Mouse (Mus musculus): ENCODE results near the gene Pianp. TPM values are rescaled to one million over a fixed set of nuclear protein-coding genes. Genes with fewer than 3 reads are reported as not detected.

The Pianp gene
- total and polyA plus RNA-seq, 3 experiments = not detected

- Histone ChIP-seq H3K36me3 (replicated peaks) (no peaks in the 10 kb centered on the region), H3K4me3 (ENCODE audit: low read depth, low read length) (no peak overlapping the region), H3K27me3 (ENCODE audit: insufficient read depth, low read length) (peaks cover 50% of the 10 kb centered on the region), H3K4me1 (ENCODE audit: insufficient read depth, low read depth, low read length) (peaks cover 9% of the 10 kb centered on the region), H3K9me3 (replicated peaks) (peaks cover 10% of the 10 kb centered on the region)
- ATAC-seq (ENCODE audit: extremely low read depth, insufficient number of reproducible peaks, low FRiP score, poor library complexity, severe bottlenecking) (no peak), DNase-seq (ENCODE audit: low spot score) (no peak)
- TF ChIP-seq TAL1 (conservative IDR thresholded peaks at IDR 0.05; ENCODE audit: low read depth, low read length) = no peak
- TF ChIP-seq CTCF (IDR thresholded peaks at IDR 0.05; ENCODE audit: low read depth, low read length) = no peak
- TF ChIP-seq POLR2AphosphoS5 (IDR thresholded peaks at IDR 0.05; ENCODE audit: insufficient replicate concordance, low read depth, low read length) = no peak
- no peak for TF ChIP-seq GATA2 (IDR thresholded peaks at IDR 0.05; ENCODE audit: borderline replicate concordance, low read depth, low read length)
- no peak for TF ChIP-seq GATA1 (IDR thresholded peaks at IDR 0.05; ENCODE audit: borderline replicate concordance, low read length)
Observed at GRCm38 (mm10) chr6:124992241-124992640, 4.3 kb upstream of the Pianp start.

- H3K9me3 ChIP-seq (replicated peaks) = peaks cover 10% of the 10 kb centered on the region
- no peak for TF ChIP-seq TAL1 (conservative IDR thresholded peaks at IDR 0.05; ENCODE audit: low read depth, low read length)
- H3K36me3 ChIP-seq (replicated peaks) = no peaks in the 10 kb centered on the region
- no peak overlapping the region for H3K4me3 ChIP-seq (ENCODE audit: low read depth, low read length)
- peaks cover 12% of the 10 kb centered on the region for H3K4me1 ChIP-seq (ENCODE audit: insufficient read depth, low read depth, low read length)
- DNase-seq (ENCODE audit: low spot score) (no peak), ATAC-seq (ENCODE audit: extremely low read depth, insufficient number of reproducible peaks, low FRiP score, poor library complexity, severe bottlenecking) (no peak)
- H3K27me3 ChIP-seq (ENCODE audit: insufficient read depth, low read length) = peaks cover 61% of the 10 kb centered on the region
Observed at GRCm38 (mm10) chr6:124993365-124993764, 3.1 kb upstream of the Pianp start.

GRCm38 (mm10) chr6:124993876-124994275, 2.6 kb upstream of the Pianp start:
- peaks cover 10% of the 10 kb centered on the region for H3K9me3 ChIP-seq (replicated peaks)
- ATAC-seq (ENCODE audit: extremely low read depth, insufficient number of reproducible peaks, low FRiP score, poor library complexity, severe bottlenecking) (no peak), DNase-seq (ENCODE audit: low spot score) (no peak)
- no peak overlapping the region for H3K4me3 ChIP-seq (ENCODE audit: low read depth, low read length)
- no peaks in the 10 kb centered on the region for H3K36me3 ChIP-seq (replicated peaks)
- peaks cover 66% of the 10 kb centered on the region for H3K27me3 ChIP-seq (ENCODE audit: insufficient read depth, low read length)
- TF ChIP-seq POLR2AphosphoS5 (IDR thresholded peaks at IDR 0.05; ENCODE audit: insufficient replicate concordance, low read depth, low read length) (no peak), GATA1 (IDR thresholded peaks at IDR 0.05; ENCODE audit: borderline replicate concordance, low read length) (no peak), GATA2 (IDR thresholded peaks at IDR 0.05; ENCODE audit: borderline replicate concordance, low read depth, low read length) (no peak), TAL1 (conservative IDR thresholded peaks at IDR 0.05; ENCODE audit: low read depth, low read length) (no peak), CTCF (IDR thresholded peaks at IDR 0.05; ENCODE audit: low read depth, low read length) (no peak)
- peaks cover 12% of the 10 kb centered on the region for H3K4me1 ChIP-seq (ENCODE audit: insufficient read depth, low read depth, low read length)

- no peaks in the 10 kb centered on the region for H3K36me3 ChIP-seq (replicated peaks)
- TF ChIP-seq POLR2AphosphoS5 (IDR thresholded peaks at IDR 0.05; ENCODE audit: insufficient replicate concordance, low read depth, low read length) (no peak), TAL1 (conservative IDR thresholded peaks at IDR 0.05; ENCODE audit: low read depth, low read length) (no peak), CTCF (IDR thresholded peaks at IDR 0.05; ENCODE audit: low read depth, low read length) (no peak), GATA2 (IDR thresholded peaks at IDR 0.05; ENCODE audit: borderline replicate concordance, low read depth, low read length) (no peak), GATA1 (IDR thresholded peaks at IDR 0.05; ENCODE audit: borderline replicate concordance, low read length) (no peak)
- ATAC-seq (ENCODE audit: extremely low read depth, insufficient number of reproducible peaks, low FRiP score, poor library complexity, severe bottlenecking) (no peak), DNase-seq (ENCODE audit: low spot score) (no peak)
- no peak overlapping the region for H3K4me3 ChIP-seq (ENCODE audit: low read depth, low read length)
- peaks cover 68% of the 10 kb centered on the region for H3K27me3 ChIP-seq (ENCODE audit: insufficient read depth, low read length)
- peaks cover 2% of the 10 kb centered on the region for H3K9me3 ChIP-seq (replicated peaks)
- H3K4me1 ChIP-seq (ENCODE audit: insufficient read depth, low read depth, low read length) = peaks cover 13% of the 10 kb centered on the region
Observed at GRCm38 (mm10) chr6:124995246-124995645, 1.2 kb upstream of the Pianp start.

- no peak for DNase-seq (ENCODE audit: low spot score)
- Histone ChIP-seq H3K9me3 (replicated peaks) (no peaks in the 10 kb centered on the region), H3K27me3 (ENCODE audit: insufficient read depth, low read length) (peaks cover 68% of the 10 kb centered on the region), H3K4me3 (ENCODE audit: low read depth, low read length) (no peak overlapping the region), H3K4me1 (ENCODE audit: insufficient read depth, low read depth, low read length) (peaks cover 16% of the 10 kb centered on the region), H3K36me3 (replicated peaks) (no peaks in the 10 kb centered on the region)
- no peak for ATAC-seq (ENCODE audit: extremely low read depth, insufficient number of reproducible peaks, low FRiP score, poor library complexity, severe bottlenecking)
- TF ChIP-seq POLR2AphosphoS5 (IDR thresholded peaks at IDR 0.05; ENCODE audit: insufficient replicate concordance, low read depth, low read length) = no peak
Observed at GRCm38 (mm10) chr6:124995831-124996403, 577 bp upstream of the Pianp start.

GRCm38 (mm10) chr6:124998066-124998465, 1.6 kb downstream of the Pianp start:
- Histone ChIP-seq H3K4me3 (ENCODE audit: low read depth, low read length) (no peak overlapping the region), H3K36me3 (replicated peaks) (no peaks in the 10 kb centered on the region), H3K9me3 (replicated peaks) (no peaks in the 10 kb centered on the region), H3K27me3 (ENCODE audit: insufficient read depth, low read length) (peaks cover 79% of the 10 kb centered on the region), H3K4me1 (ENCODE audit: insufficient read depth, low read depth, low read length) (peaks cover 16% of the 10 kb centered on the region)
- TF ChIP-seq GATA1 (IDR thresholded peaks at IDR 0.05; ENCODE audit: borderline replicate concordance, low read length) = no peak
- TF ChIP-seq GATA2 (IDR thresholded peaks at IDR 0.05; ENCODE audit: borderline replicate concordance, low read depth, low read length) = no peak
- no peak for TF ChIP-seq CTCF (IDR thresholded peaks at IDR 0.05; ENCODE audit: low read depth, low read length)
- no peak for TF ChIP-seq TAL1 (conservative IDR thresholded peaks at IDR 0.05; ENCODE audit: low read depth, low read length)
- TF ChIP-seq POLR2AphosphoS5 (IDR thresholded peaks at IDR 0.05; ENCODE audit: insufficient replicate concordance, low read depth, low read length) = no peak
- DNase-seq (ENCODE audit: low spot score) (no peak), ATAC-seq (ENCODE audit: extremely low read depth, insufficient number of reproducible peaks, low FRiP score, poor library complexity, severe bottlenecking) (no peak)

- ATAC-seq (ENCODE audit: extremely low read depth, insufficient number of reproducible peaks, low FRiP score, poor library complexity, severe bottlenecking) (no peak), DNase-seq (ENCODE audit: low spot score) (no peak)
- H3K9me3 ChIP-seq (replicated peaks) = no peaks in the 10 kb centered on the region
- peaks cover 79% of the 10 kb centered on the region for H3K27me3 ChIP-seq (ENCODE audit: insufficient read depth, low read length)
- H3K4me3 ChIP-seq (ENCODE audit: low read depth, low read length) = no peak overlapping the region
- no peak for TF ChIP-seq TAL1 (conservative IDR thresholded peaks at IDR 0.05; ENCODE audit: low read depth, low read length)
- no peaks in the 10 kb centered on the region for H3K36me3 ChIP-seq (replicated peaks)
- H3K4me1 ChIP-seq (ENCODE audit: insufficient read depth, low read depth, low read length) = peaks cover 22% of the 10 kb centered on the region
Observed at GRCm38 (mm10) chr6:124999091-124999490, 2.6 kb downstream of the Pianp start.

Data from G1E (cell line).